Mouse (Mus musculus) inflammation-experienced regulatory T-cells, adult 16 weeks (primary cell): ENCODE measurements around the gene Luzp2. TPM values are rescaled to one million over a fixed set of nuclear protein-coding genes. Genes with fewer than 3 reads are reported as not detected.

Experiments used
- polyA plus RNA-seq: library from polyadenylated mRNA; unstranded; fragments of 100-300 nt; shearing (Covaris generic); gene quantifications from one replicate; pipeline ENCODE4 v1.2.1, GENCODE M21; 2017

Luzp2 gene
- 0.06 TPM for polyA plus RNA-seq

GRCm38 (mm10) chr7:54835372-54835851 lies at the start of gene Luzp2:
Gene Luzp2, plus strand, starts transcription at chr7:54835498.

